Mouse (Mus musculus) embryonic fibroblast, embryonic 13.5 days (primary cell): ENCODE data around the gene Psmd3. TPM values are rescaled to one million over a fixed set of nuclear protein-coding genes. Genes with fewer than 3 reads are reported as not detected.
"Not testable (repeated sequence)": the region's sequence is repeated elsewhere in the genome, so short reads cannot be mapped to it uniquely, and the experiment has no call there.

ENCODE experiments used
- H3K27ac ChIP-seq: 2 replicates; pipeline ENCODE4 v1.5.1; 2012; ENCODE audit warnings: low read length, control low read depth, inconsistent platforms; ENCODE audit not compliant: insufficient read depth
- H3K4me1 ChIP-seq: 2 replicates; pipeline ENCODE4 v1.6.1; 2011; ENCODE audit warnings: low read length; ENCODE audit not compliant: control insufficient read depth, insufficient read depth
- H3K4me3 ChIP-seq: 2 replicates; pipeline ENCODE4 v1.5.1; 2011; ENCODE audit warnings: mild to moderate bottlenecking, control low read depth, low read length; ENCODE audit not compliant: insufficient read depth
- CTCF ChIP-seq: IDR thresholded peaks from 2 replicates; pipeline ENCODE4 v1.5.1; 2011; ENCODE audit warnings: mild to moderate bottlenecking, control low read depth, low read length, moderate library complexity, borderline replicate concordance; ENCODE audit not compliant: insufficient read depth
- POLR2A ChIP-seq: IDR thresholded peaks from 2 replicates; pipeline ENCODE4 v1.6.1; 2011; ENCODE audit warnings: low read depth, mild to moderate bottlenecking, control low read depth, low read length, moderate library complexity
- polyA plus RNA-seq: library from polyadenylated mRNA; stranded (reverse); fragments of >200 nt; gene quantifications from 2 replicates; pipeline ENCODE4 v1.2.4, GENCODE M21; 2011; ENCODE audit warnings: low read depth; ENCODE audit not compliant: missing spikeins, insufficient read length

Psmd3 gene
- 86.7 and 91.8 TPM in 2 replicates for polyA plus RNA-seq

DNA sequence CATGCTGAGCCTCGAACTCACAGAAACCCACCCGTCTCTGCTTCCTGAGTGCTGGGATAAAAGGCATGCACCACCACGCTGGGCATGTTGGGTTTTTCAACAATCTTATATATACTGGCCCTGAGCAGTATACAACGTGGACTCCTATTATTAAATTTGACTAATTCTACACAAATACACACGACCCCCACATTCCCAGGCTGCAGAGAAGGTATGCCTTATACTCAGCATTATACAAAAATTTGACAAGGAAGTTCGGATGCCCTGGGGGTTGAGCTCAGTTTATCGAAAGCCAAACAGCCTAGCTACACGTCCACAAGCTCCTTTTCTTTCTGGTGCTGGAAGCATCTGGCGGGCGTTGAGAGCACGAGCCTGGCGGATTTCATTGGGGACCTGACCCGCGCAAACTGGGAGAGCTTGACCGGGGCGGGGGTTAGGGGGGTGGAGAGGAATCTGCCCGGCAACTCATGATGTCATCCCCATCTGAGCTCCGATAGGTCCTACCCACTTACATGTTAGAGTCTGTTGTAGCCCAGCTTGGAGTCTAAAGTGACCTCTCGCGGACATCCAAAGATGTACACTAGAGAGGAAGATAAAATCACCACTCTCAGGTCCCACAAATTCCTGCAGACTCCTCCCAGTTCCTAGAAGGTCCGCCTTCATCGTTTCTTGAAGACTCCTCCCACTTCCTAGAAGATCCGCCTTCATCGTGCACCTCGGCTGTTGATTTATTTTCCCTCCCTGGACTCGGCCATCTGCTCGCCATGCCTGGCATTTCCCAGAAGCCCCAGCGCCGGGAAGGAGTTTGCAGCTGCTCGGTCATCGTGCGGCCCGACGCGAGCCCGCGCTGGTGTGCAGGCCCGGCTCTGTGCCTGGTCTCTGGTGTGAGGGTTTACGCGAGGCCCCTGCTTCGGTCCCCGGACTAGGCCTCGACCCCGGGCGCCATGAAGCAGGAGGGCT, at the start of gene Psmd3:
TSS of gene Psmd3 (plus strand) at position 769 of the 960 bp plus-strand sequence.
- TF ChIP-seq CTCF (no peak), POLR2A (peak; percentile 87)
- Histone ChIP-seq H3K4me3 (peak within 1 kb of the TSS; percentile 100), H3K4me1 (0 out of 2 replicates have a peak, but pooled peaks cover 2% of the 10 kb centered on the region), H3K27ac (peak within 1 kb of the TSS; percentile 36; the same call in 1 of the 2 replicates)

DNA sequence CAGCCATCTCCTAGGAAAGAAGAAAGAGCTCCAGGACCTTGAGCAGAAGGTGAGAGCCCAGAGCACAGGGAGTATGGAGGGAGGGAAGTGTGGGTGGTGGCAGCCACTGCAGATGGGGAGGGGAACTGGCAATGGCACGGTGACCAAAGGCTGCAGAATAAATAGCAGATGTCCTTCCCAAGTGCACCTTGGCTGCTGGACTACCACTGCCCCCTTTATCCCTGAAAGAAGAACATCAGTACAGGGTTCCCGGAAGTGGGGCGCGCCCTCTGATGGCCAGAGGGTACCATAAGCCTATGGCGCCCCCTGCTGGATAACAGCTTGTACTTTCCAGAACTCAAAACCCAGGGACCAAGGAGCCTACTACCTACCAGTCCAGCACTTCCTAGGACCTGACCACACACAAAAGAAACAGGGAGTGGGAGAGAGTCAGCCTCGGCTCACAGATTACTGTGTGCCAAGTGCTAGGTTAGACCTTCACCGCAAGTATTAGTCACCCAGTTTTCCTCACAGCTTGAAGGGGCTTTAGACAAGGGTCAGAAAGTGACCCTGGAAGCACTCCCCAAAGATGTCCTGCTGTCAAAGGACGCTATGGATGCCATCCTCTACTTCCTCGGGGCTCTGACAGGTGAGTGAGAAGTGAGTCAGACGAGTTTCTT, 46.9 kb upstream of the Psmd3 start:
- H3K4me3 ChIP-seq, H3K27ac ChIP-seq, H3K4me1 ChIP-seq: not testable (repeated sequence)

DNA sequence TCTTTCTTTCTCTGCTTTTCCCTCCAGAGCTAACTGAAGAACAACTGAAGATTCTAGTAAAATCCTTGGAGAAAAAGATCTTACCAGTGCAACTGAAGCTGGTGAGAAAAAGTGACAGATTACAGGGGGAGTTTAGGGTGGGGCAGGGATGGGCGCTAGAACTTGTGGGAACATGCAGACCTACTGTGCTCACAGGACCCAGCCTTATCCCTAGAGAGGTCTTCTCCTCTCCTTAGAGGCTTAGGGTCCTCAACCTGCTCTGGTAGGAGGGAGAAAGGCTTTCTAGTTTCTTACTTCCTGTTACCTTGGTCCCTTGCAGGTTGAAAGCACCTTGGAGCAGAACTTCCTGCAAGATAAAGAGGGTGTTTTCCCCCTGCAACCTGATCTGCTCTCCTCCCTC, 44.9 kb upstream of the Psmd3 start:
- TF ChIP-seq CTCF (no peak), POLR2A (no peak)
- no peak overlapping the region for H3K27ac ChIP-seq
- H3K4me3 ChIP-seq: no peak overlapping the region
- H3K4me1 ChIP-seq: no peaks in the 10 kb centered on the region

DNA sequence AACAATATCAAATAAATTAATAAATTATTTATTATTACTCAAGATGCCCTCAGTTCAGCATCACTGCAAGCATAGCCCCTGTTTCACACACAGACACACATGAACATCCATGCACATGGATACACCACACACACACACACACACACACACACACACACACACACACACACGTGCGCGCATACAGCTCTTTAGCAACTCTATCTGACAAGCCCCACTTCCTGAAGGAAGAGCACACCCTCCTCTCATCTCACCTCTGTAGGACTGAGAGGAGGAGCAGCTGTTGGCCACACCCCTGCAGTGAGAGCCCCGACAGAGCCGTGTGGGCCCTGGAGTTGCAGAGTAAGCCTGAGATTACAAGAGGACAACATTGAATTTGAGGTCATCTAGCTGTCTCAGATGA, 42.3 kb upstream of the Psmd3 start:
- no peak overlapping the region for H3K4me3 ChIP-seq
- TF ChIP-seq CTCF (no peak), POLR2A (no peak)
- H3K4me1 ChIP-seq: no peaks in the 10 kb centered on the region

DNA sequence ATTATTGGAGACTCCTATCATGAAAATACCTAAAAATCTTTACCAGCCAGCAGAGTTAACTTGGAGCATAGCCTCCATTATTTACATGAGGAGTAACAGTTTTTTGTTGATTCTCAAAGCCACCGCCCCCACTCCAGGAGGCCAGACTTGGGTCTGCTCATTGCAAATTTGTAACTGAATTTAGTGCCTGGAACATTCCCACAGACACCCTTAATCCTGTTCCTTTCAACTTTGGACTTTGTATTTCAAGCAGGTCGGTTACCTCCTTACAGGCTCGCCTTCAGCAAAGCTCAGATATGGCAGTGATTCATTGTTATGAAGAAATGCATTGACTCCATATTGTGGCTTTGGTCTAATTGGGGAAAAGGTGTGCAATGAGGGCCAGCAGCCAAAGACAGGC, 37.6 kb upstream of the Psmd3 start:
- no peak for TF ChIP-seq POLR2A
- no peak for TF ChIP-seq CTCF
- H3K27ac ChIP-seq: no peak overlapping the region
- H3K4me3 ChIP-seq: no peak overlapping the region
- H3K4me1 ChIP-seq: no peaks in the 10 kb centered on the region

More for the DNA sequence above, 42.3 kb upstream of the Psmd3 start:
- no peak overlapping the region for H3K27ac ChIP-seq

DNA sequence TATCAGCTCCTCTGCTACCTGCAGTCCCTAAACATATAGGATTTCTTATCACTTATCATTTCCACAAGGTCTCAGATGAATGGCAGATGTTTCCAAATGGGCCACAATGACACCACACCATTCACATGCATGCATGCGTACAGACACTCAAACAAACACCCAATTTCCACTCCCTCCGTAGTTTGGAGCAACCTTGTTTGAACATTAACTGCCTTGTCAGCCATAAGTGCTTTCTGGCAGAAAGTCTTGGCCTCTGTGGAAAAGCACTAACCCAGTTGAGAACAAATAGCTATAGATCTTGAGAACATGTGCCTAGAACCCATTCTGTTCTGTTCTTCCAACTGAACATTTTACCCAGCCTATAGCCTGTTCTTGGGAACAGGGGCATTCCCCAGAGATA, 36.4 kb upstream of the Psmd3 start:
- Histone ChIP-seq H3K4me3 (no peak overlapping the region), H3K4me1 (no peaks in the 10 kb centered on the region), H3K27ac (no peak overlapping the region)
- TF ChIP-seq POLR2A (no peak), CTCF (no peak)

DNA sequence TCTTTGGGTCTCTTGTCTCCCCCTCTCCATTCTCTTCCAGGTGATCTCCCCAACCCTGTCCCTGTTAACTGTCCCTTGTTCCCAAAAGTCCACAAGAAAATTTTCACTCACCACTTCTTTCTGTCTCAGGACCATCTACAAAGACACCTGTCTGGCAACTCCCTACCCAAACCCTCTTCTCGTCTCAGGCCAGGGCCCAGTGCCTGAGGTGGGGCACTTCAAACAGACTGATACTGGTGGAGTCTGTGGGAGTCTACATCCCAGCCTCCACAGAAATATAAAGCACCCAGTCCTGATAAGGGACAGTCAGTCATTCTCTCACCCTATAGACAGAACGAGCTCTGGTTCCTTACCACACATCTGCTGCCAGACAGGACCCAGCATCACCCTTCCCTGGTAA, 35.9 kb upstream of the Psmd3 start, which contains the start of gene Gsdma2:
TSS of gene Gsdma2 (plus strand) at position 301 of the 400 bp plus-strand sequence.
- TF ChIP-seq CTCF (no peak), POLR2A (no peak)
- no peak within 1 kb of the TSS for H3K27ac ChIP-seq

DNA sequence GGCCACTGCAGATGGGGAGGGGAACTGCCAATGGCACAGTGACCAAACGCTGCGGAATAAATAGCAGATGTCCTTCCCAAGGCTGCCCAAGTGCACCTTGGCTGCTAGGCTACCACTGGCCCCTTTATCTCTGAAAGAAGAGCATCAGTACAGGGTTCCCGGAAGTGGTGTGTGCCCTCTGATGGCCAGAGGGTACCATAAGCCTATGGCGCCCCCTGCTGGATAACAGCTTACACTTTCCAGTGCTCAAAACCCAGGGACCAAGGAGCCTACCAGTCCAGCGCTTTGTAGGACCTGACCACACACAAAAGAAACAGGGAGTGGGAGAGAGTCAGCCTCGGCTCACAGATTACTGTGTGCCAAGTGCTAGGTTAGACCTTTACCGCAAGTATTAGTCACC, 27.3 kb upstream of the Psmd3 start:
- H3K27ac ChIP-seq, H3K4me3 ChIP-seq, H3K4me1 ChIP-seq: not testable (repeated sequence)

More for the DNA sequence above, 35.9 kb upstream of the Psmd3 start, which contains the start of gene Gsdma2:
- no peak within 1 kb of the TSS for H3K4me3 ChIP-seq
- no peaks in the 10 kb centered on the region for H3K4me1 ChIP-seq

DNA sequence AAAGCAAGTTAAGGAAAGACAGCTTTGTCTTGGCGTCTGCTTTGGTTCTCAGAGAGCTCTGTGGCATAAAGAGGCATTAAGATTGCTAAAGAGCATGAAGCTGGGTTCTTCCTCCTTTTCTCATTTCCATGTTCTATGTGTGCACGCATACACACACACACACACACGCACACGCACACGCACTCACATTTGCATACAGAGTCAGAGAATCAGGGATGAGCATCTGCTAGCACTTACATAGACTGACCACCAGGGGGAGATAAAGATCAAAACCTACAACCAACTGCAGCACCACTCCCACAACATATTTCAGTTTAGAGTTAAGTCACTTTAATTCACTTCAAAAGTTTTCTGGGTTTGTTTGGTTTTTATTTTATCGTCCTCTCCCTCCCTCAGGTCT, 21.8 kb upstream of the Psmd3 start:
- Histone ChIP-seq H3K4me1 (no peaks in the 10 kb centered on the region), H3K4me3 (no peak overlapping the region), H3K27ac (no peak overlapping the region)
- no peak for TF ChIP-seq POLR2A
- peak; percentile 8; the same call in 1 of the 2 replicates for TF ChIP-seq CTCF

DNA sequence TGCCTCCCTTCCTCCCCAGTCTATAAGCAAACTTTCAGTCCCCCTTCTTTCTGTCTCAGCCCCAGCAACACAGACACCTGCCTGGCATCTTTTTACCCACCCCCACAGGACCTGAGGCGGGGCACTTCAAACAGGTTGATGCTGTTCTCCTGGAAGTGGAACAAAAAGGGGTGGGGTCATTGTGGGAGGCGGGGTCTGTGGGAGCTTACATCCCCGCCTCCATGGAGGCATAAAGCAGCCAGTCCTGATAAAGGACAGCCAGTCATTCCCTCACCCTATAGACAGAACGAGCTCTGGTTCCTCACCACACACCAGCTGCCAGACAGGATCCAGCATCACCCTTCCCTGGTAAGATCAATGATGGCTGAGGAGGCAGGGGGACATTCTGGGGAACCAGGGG, 18.3 kb upstream of the Psmd3 start, which contains the start of gene Gsdma:
TSS of gene Gsdma (plus strand) at position 261 of the 400 bp plus-strand sequence.
- TF ChIP-seq POLR2A (no peak), CTCF (no peak)
- Histone ChIP-seq H3K27ac (no peak within 1 kb of the TSS), H3K4me3 (no peak within 1 kb of the TSS), H3K4me1 (no peaks in the 10 kb centered on the region)
